Mouse (Mus musculus) heart, postnatal 0 days (tissue): ENCODE results near the gene Gm37240. TPM values are rescaled to one million over a fixed set of nuclear protein-coding genes. Genes with fewer than 3 reads are reported as not detected.

Experiments used
- ATAC-seq: fragments of 200-750 bp; cut with Nextera tagmentation; 2 replicates; pipeline ENCODE4 v1.8.0; 2017; ENCODE audit warnings: low read depth, moderate number of reproducible peaks, moderate library complexity; ENCODE audit not compliant: insufficient read depth
- DNase-seq: peaks from one replicate; pipeline ENCODE4 v3.0.0-alpha.2; 2016; ENCODE audit warnings: low spot score
- H3K27ac ChIP-seq: fragments of 300-500 bp; sonication (generic); 2 replicates; pipeline ENCODE4 v1.5.1; 2014; ENCODE audit warnings: low read depth, mild to moderate bottlenecking
- H3K27me3 ChIP-seq: fragments of 300-500 bp; sonication (generic); 2 replicates; pipeline ENCODE4 v1.6.1; 2014; ENCODE audit warnings: low read length, mixed read lengths; ENCODE audit not compliant: control insufficient read depth, insufficient read depth
- H3K36me3 ChIP-seq: fragments of 300-500 bp; sonication (generic); replicated peaks from 2 replicates; pipeline ENCODE4 v1.6.1; 2014; ENCODE audit warnings: low read length, mixed read lengths; ENCODE audit not compliant: control insufficient read depth, insufficient read depth
- H3K4me1 ChIP-seq: fragments of 300-500 bp; sonication (generic); 2 replicates; pipeline ENCODE4 v1.6.1; 2014; ENCODE audit warnings: antibody characterized with exemption; ENCODE audit not compliant: control insufficient read depth, insufficient read depth
- H3K4me2 ChIP-seq: fragments of 300-500 bp; sonication (generic); 2 replicates; pipeline ENCODE4 v1.6.1; 2014; ENCODE audit warnings: low read depth, mild to moderate bottlenecking, low read length, moderate library complexity
- H3K4me3 ChIP-seq: fragments of 300-500 bp; sonication (generic); 2 replicates; pipeline ENCODE4 v1.5.1; 2014; ENCODE audit warnings: low read depth, low read length
- H3K9ac ChIP-seq: fragments of 300-500 bp; sonication (generic); replicated peaks from 2 replicates; pipeline ENCODE4 v1.6.1; 2014; ENCODE audit warnings: low read depth, low read length, mixed read lengths
- H3K9me3 ChIP-seq: fragments of 300-500 bp; sonication (generic); replicated peaks from 2 replicates; pipeline ENCODE4 v1.6.1; 2016; ENCODE audit warnings: low read length; ENCODE audit not compliant: control insufficient read depth
- CTCF ChIP-seq: IDR thresholded peaks from 2 replicates; pipeline ENCODE4 v1.5.1; 2016; ENCODE audit warnings: antibody characterized with exemption, control low read depth, low read depth
- EP300 ChIP-seq: IDR thresholded peaks from 2 replicates; pipeline ENCODE4 v1.6.1; 2016; ENCODE audit warnings: antibody characterized with exemption, low read depth
- WGBS: fragments of 180-500 bp; shearing (Covaris S2); extraction: QIAGEN DNeasy Blood & Tissue Kit; methylation state at CpG from one replicate; pipeline ENCODE4 v1.1.7; 2014; 5-methylcytosine and 5-hydroxymethylcytosine counted together
- polyA plus RNA-seq: library from polyadenylated mRNA; unstranded; fragments of >200 nt; fragmentation: Nextera tagmentation; extraction: Ambion mirVana; gene quantifications from 2 replicates; pipeline ENCODE4 v1.2.1, GENCODE M21; 2015
- total RNA-seq: library from RNA; depleted of rRNA; stranded (reverse); fragments of >200 nt; gene quantifications from 2 replicates; pipeline ENCODE4 v1.2.3, GENCODE M21; 2014; ENCODE audit warnings: low replicate concordance; rRNA removed

Gene Gm37240
- total RNA-seq, result 33.4 and 72.1 TPM in 2 replicates
- 20.8 and 21.7 TPM in 2 replicates for polyA plus RNA-seq

DNA sequence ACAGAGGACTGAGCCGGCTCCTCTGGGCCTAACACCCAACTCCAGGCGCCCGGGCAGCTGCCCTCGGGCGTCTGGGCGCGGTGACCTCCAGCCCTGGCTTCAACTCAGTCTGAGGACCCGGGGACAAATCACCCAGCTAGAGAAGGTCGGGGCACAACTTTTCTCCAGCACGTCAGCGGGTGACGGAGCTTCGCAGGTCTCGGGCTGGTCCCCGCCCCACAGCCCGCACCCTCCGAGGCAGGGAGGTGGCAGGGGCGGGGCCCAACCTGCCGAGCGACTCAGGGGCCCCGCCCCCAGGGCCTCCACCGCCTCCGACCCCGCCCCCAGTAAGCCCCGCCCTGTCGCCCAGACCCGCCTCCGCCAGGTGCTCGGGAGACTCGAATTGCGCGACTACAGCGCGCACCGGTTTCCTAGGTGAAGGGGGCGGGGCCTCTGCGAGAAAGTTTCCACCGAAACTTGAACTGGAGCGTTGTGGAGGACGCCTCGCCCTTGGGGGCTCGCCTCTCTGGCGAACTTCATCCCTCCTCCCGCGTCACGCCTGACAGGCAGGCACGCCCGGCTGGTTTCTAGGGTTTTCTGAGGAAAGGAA lies at the start of gene Gm37240, which contains the start of gene Glt28d2:
TSS of gene Gm37240 (minus strand) at position 280 of the 589 bp plus-strand sequence.
TSS of gene Glt28d2 (minus strand) at position 278 of the 589 bp plus-strand sequence.
- H3K9ac ChIP-seq, result peak within 1 kb of the TSS; percentile 77
- no peaks in the 10 kb centered on the region for H3K9me3 ChIP-seq
- H3K4me1 ChIP-seq, result peaks cover 23% of the 10 kb centered on the region; the same call in 1 of the 2 replicates
- 1% methylated on average over 47 of the region's 48 CpGs for WGBS
- H3K27ac ChIP-seq, result peak within 1 kb of the TSS; percentile 91
- no peaks in the 10 kb centered on the region for H3K36me3 ChIP-seq
- H3K27me3 ChIP-seq, result no peaks in the 10 kb centered on the region
- TF ChIP-seq EP300, result no peak
- TF ChIP-seq CTCF, result no peak
- DNase-seq (peak; percentile 89), ATAC-seq (peak; percentile 95)
- H3K4me3 ChIP-seq, result peak within 1 kb of the TSS; percentile 65
- peak within 1 kb of the TSS; percentile 73 for H3K4me2 ChIP-seq

DNA sequence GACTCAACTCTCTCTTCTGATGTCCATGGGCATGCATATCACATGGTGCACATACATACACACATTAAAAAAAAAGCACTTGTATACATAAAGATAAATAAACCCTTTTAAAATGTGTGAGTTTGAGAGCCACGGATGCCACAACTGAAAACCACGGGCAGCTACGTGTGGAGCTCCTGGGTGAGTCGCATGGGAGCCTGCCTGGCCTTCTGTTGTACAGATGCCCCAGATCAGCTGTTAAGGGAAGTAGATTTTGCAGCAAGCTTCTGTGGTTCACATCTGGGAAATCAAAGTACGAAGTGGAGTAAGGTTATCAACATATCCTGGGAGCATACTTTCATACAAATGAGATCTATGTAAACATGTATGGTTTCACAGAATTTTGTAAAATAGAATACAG lies 46.3 kb upstream of the Gm37240 start:
- H3K4me3 ChIP-seq, result no peak overlapping the region
- H3K4me2 ChIP-seq, result no peak overlapping the region
- no peak for TF ChIP-seq CTCF
- TF ChIP-seq EP300, result no peak
- DNase-seq (no peak), ATAC-seq (no peak)
- 83% methylated on average over 5 of the region's 5 CpGs for WGBS
- no peak overlapping the region for H3K27ac ChIP-seq
- 0 out of 2 replicates have a peak, but pooled peaks cover 3% of the 10 kb centered on the region for H3K9me3 ChIP-seq
- H3K4me1 ChIP-seq, result no peaks in the 10 kb centered on the region
- H3K36me3 ChIP-seq, result no peaks in the 10 kb centered on the region
- H3K27me3 ChIP-seq, result no peaks in the 10 kb centered on the region
- H3K9ac ChIP-seq, result no peak overlapping the region

DNA sequence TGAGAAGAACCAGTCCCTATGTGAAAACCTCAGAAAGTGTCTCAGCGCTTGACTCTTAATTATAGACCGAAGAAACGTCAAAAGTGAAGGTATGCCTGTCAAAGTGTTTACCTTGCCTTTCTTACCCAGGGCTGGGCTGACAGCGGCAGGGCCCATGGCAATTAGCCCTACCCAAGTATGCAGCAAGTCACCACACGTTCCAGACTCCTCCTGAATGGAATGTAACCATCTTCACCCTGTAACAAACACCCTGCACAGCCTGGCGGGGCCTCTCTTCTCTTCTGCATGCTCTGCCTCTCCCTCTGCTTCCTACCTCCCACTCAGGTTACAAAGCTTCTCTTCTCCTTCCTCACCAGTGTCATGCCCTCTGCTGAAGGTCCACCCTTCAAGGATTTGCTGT lies 44.5 kb upstream of the Gm37240 start:
- 83% methylated on average over 6 of the region's 6 CpGs for WGBS

DNA sequence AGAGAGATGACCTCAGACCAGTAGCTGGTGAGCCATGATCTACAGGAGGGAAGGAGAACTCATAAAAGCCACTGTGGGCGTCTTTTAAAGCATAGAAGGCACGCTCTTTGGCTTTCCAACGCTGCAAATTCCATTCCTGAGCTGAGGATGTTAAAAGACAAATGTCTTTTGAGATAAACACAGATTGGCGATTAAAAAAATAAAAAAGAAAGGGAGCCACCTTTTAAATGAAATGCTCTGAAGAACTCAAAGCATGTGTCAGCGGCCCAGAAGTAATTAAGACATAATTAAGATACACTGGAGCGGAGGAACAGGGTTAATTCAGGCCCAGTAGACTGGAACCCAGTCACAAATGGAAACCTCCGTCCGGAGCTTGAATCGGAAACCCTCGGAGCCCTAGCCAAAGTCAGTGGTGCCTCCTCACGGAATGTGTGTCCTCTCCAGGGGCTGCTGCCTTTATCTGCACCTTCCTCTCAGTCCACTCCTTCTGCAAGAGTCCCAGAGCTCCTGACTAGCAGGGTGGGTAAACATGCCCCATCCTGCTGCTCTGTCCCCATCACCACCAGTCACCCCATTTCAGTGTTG lies 43.4 kb upstream of the Gm37240 start:
- ATAC-seq (no peak), DNase-seq (no peak)
- no peaks in the 10 kb centered on the region for H3K27me3 ChIP-seq
- no peak overlapping the region for H3K27ac ChIP-seq
- 0 out of 2 replicates have a peak, but pooled peaks cover 3% of the 10 kb centered on the region for H3K4me1 ChIP-seq
- H3K4me3 ChIP-seq, result no peak overlapping the region
- WGBS, result 82% methylated on average over 11 of the region's 11 CpGs
- H3K9ac ChIP-seq, result no peak overlapping the region
- no peak for TF ChIP-seq CTCF
- TF ChIP-seq EP300, result no peak
- H3K36me3 ChIP-seq, result no peaks in the 10 kb centered on the region
- H3K9me3 ChIP-seq, result no peaks in the 10 kb centered on the region
- no peak overlapping the region for H3K4me2 ChIP-seq

More for the DNA sequence above, 44.5 kb upstream of the Gm37240 start:
- Histone ChIP-seq H3K36me3 (no peaks in the 10 kb centered on the region), H3K4me1 (0 out of 2 replicates have a peak, but pooled peaks cover 3% of the 10 kb centered on the region), H3K4me3 (no peak overlapping the region), H3K9me3 (0 out of 2 replicates have a peak, but pooled peaks cover under 1% of the 10 kb centered on the region), H3K4me2 (no peak overlapping the region), H3K27ac (no peak overlapping the region), H3K27me3 (no peaks in the 10 kb centered on the region), H3K9ac (no peak overlapping the region)
- DNase-seq, result no peak
- TF ChIP-seq CTCF (no peak), EP300 (no peak)
- no peak for ATAC-seq

DNA sequence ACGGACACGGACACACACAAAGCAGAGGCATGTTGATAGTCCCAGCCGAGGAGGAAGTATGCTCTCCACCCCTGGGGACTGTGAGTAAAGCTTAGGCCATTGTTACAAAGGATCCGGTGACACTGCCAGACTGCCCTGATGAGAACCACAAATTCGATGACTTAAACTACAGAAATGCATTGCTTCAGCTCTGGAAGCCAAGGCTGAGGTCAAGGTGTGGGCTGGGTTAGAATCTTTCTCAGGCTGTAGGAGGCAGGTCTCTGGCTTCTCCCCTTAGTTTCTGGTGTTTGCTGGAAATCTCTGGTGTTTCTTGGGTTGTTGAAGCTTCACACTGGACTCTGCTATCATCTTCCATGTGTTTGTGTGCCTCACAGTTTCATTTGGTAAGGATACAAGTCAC lies 42.4 kb upstream of the Gm37240 start:
- H3K27me3 ChIP-seq, result no peaks in the 10 kb centered on the region
- no peak overlapping the region for H3K27ac ChIP-seq
- H3K9me3 ChIP-seq, result no peaks in the 10 kb centered on the region
- DNase-seq, result peak; percentile 23
- 0 out of 2 replicates have a peak, but pooled peaks cover 3% of the 10 kb centered on the region for H3K4me1 ChIP-seq
- 57% methylated on average over 5 of the region's 5 CpGs for WGBS
- ATAC-seq, result 0 out of 2 replicates have a peak, but pooled peaks have one; percentile 49
- no peak overlapping the region for H3K9ac ChIP-seq
- no peak for TF ChIP-seq EP300
- no peak for TF ChIP-seq CTCF
- H3K4me2 ChIP-seq, result no peak overlapping the region
- no peak overlapping the region for H3K4me3 ChIP-seq
- H3K36me3 ChIP-seq, result no peaks in the 10 kb centered on the region
